Mouse (Mus musculus) cerebellum, postnatal 36 days (tissue): Measurements from ENCODE around the gene Fcer1a.
"Not testable (repeated sequence)": the region's sequence is repeated elsewhere in the genome, so short reads cannot be mapped to it uniquely, and the experiment has no call there.

ENCODE experiments used
- DNase-seq, 2 experiments: peaks; one replicate each; pipeline ENCODE4 v3.0.0; 2021 to 2022; ENCODE audit warnings: mixed read lengths in 2 of 2

The Fcer1a gene

GRCm38 (mm10) chr1:173227081-173227480, at the start of gene Fcer1a:
Gene Fcer1a, minus strand, starts transcription at chr1:173227214.
- no peak for DNase-seq

GRCm38 (mm10) chr1:173265701-173266100, 38.7 kb upstream of the Fcer1a start, which contains the start of gene Olfr418:
Gene Olfr418, plus strand, starts transcription at chr1:173266001.
- DNase-seq: no peak

GRCm38 (mm10) chr1:173249888-173250287, 22.9 kb upstream of the Fcer1a start:
- DNase-seq: no peak

- DNase-seq: not testable (repeated sequence)
Observed at GRCm38 (mm10) chr1:173237004-173237403, 10.0 kb upstream of the Fcer1a start.

GRCm38 (mm10) chr1:173216481-173216880, 10.5 kb downstream of the Fcer1a start:
- DNase-seq: no peak

- no peak for DNase-seq
Observed at GRCm38 (mm10) chr1:173212092-173212491, 14.9 kb downstream of the Fcer1a start, which contains the start of gene Olfr1404. Gene Olfr1404, plus strand, starts transcription at chr1:173212392.

- DNase-seq: no peak
Observed at GRCm38 (mm10) chr1:173197508-173197907, 29.5 kb downstream of the Fcer1a start, which contains the start of gene Olfr218. Gene Olfr218, plus strand, starts transcription at chr1:173197808.

GRCm38 (mm10) chr1:173196359-173196758, 30.7 kb downstream of the Fcer1a start:
- no peak for DNase-seq

GRCm38 (mm10) chr1:173192059-173192458, 35.0 kb downstream of the Fcer1a start:
- no peak for DNase-seq

- no peak for DNase-seq
Observed at GRCm38 (mm10) chr1:173190540-173190939, 36.5 kb downstream of the Fcer1a start, which contains the start of gene Olfr1406. Gene Olfr1406, minus strand, starts transcription at chr1:173190640.

GRCm38 (mm10) chr1:173174154-173174842, 52.7 kb downstream of the Fcer1a start:
- no peak for DNase-seq
